Mouse (Mus musculus) gastrocnemius, postnatal 36 days (tissue): ENCODE results near the gene Dupd1. TPM values are rescaled to one million over a fixed set of nuclear protein-coding genes. Genes with fewer than 3 reads are reported as not detected.
"Not testable (repeated sequence)": the region's sequence is repeated elsewhere in the genome, so short reads cannot be mapped to it uniquely, and the experiment has no call there.

Experiments used
- DNase-seq, 2 experiments: peaks; one replicate each; pipeline ENCODE4 v3.0.0; 2022
- intact Hi-C: fragments of 180-260 bp; cut with DNase I; formaldehyde crosslinking; loops from one replicate; pipeline ENCODE4 v1.15.1; 2025
- total RNA-seq, 2 experiments: library from RNA; stranded (reverse); gene quantifications; 2 replicates each; pipeline ENCODE4 v1.2.3; 2021

The Dupd1 gene
- total RNA-seq, 2 experiments from 2014 or later = 39.1 to 62.1 TPM

DNA sequence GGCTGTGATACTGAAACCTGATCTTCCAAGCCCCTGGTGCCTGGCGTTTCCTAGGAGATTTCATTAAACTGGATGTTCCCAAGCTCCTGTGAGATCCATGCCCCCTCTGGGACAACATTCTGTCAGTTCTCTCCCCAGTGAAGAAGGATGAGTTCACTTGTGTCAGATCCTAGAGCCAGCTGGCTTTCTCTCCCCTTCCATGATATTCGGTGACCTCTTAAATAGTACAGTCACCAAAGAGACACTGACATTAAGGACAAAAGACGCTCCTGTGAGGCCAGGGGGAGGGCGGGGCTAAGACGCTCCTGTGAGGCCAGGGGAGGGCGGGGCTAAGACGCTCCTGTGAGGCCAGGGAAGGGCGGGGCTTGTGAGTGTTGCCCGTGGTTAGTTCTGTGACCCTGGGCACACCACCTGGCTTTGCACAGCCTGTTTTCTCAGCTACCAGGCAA, 31.7 kb downstream of the Dupd1 start:
- DNase-seq = no peak
- intact Hi-C loops = loop anchor here (10.0 kb wide), 1 partner anchor 162 kb away; the partner anchor contains the start of gene Comtd1

DNA sequence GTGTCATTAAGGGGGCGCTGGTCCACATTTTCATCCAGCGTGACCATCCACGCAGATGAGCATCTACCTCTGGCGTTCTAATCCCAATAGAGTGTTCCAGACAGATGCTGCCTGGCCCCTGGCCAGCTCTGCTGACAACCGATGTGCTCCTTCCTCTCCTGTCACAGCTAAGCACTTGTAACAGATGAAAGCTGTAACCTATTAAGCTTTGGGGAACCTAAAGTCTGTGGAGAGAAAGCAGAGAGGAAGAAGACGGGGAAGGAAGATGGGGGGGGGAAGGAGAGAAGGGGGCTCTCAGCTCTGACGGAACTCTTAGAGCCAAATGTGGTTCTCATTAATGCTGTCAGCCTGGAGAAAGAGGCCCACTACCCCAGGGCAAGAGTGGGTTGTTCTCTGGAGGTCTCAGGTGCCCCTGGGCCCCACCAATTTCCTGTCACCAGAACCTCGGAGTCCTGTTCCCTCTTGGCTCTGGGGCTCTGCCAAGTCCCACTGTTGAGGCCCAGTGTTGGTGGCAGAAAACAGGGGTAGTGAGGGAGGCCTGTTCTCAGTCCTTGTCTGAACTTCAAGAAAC, 34.7 kb downstream of the Dupd1 start:
- intact Hi-C loops = loop anchor here (10.0 kb wide), 1 partner anchor 165 kb away; the partner anchor contains the start of gene Comtd1
- DNase-seq = no peak

DNA sequence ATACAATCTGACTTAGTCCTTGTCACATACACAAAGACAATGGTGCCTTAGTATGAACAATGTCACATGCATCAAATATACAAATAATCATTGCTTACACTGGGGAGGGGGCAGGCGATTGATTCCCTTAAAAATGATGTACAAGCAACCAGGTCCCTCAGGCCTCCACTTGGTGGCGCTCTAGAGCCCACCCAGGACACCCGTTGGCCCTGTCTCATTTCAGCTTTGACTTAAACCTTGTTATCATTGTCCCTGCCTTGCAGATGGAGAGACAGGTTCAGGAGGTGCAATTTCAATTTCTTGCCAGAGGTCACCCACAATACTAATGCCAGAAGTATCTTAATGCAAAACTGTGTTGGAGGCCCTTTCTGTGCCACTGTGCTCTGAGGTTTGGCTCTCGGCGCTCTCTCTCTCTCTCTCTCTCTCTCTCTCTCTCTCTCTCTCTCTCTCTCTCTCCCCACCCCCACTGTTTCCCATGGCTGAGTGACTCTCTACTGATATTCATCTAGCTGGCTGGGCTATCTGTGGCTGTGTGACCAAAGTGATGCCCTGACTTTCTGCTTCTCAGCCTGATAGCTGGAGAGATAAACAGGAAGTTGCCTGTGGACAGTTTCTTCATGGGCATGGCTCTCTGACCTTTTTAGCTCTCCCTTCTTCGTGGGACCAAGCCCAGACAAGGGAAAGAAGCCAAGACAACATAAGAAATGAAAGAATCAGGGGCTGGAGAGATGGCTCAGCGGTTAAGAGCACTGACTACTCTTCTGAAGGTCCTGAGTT, 35.7 kb downstream of the Dupd1 start:
- DNase-seq = peak in 1 of 2 experiments; percentile 45
- intact Hi-C loops = no loop called here

DNA sequence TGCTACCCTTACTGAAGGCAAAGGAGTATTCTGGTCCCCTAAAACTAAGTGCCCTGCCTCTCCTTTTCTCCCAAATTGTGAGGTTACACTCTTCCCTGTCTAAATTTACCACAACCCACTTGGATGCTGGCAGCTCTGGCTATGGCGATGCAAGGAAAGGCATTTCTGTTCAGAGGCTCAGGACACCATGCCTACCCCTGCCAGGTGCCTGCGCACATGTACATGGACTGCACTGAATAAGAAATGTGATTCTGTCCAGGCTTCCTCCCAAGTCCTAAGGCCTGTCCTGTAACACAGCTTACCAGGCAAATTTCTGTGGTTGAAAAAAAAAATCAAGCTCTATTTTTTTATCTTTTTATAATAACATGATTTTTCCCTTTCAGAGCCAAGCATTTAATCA, 38.2 kb downstream of the Dupd1 start:
- no peak for DNase-seq
- intact Hi-C loops = loop anchor here (2.0 kb wide), 1 partner anchor 65 kb away; no protein-coding TSS in a partner anchor

DNA sequence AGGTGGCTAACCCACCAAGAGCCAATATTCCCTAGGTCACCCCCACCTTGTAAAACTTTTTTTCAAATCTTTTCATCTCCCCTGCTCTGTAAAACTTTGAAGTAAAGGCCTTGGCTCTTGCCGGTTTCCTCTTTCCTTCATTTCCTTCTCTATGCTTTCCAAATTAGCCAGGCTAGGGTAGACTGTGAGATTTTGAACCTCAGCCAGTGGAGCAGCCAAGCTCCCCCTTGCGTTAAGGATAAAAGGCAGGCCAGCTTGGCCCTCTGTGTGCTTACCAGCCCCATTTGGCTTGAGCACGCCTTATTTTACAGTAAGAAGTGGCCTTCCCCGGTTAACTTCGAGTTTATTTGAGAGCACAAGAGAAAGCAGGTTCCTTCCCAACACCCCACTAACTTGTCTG, 39.9 kb downstream of the Dupd1 start:
- intact Hi-C loops = no loop called here
- no peak for DNase-seq

DNA sequence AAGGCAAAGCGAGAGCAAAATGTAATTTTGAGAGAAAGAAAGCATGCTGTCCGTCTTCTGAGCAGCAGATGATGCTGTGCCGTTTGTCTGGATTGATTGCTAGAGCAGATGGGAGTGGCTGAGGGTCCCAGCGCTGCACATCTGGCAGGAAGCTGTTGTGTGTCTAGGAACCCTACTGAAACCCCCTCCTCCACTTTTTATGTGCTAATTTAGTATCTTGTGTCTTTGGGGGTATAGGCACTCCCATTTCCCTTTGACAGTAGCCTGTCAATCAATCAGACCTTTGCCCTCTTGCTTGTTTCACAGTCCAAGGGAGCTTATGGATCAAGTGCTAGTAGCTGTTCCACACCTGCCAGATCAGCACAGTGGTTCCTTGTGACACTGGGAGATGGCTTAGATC, 41.3 kb downstream of the Dupd1 start:
- DNase-seq = no peak
- intact Hi-C loops = no loop called here

DNA sequence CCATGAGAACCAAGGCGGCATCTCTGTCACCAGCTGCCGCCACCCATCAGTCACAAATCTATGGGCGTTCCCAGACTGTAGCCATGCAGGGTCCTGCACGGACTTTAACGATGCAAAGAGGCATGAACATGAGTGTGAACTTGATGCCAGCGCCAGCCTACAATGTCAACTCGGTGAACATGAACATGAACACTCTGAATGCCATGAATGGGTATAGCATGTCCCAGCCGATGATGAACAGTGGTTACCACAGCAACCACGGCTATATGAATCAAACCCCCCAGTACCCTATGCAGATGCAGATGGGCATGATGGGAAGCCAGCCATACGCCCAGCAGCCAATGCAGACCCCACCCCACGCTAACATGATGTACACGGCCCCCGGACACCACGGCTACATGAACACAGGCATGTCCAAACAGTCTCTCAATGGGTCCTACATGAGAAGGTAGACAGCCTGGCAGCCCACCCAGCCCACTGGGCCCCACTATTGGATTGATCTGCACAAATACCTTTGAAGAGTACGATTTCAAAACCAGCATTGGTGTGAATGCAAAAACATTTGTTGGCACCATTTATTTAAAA, 43.9 kb downstream of the Dupd1 start:
- intact Hi-C loops, DNase-seq: not testable (repeated sequence)

DNA sequence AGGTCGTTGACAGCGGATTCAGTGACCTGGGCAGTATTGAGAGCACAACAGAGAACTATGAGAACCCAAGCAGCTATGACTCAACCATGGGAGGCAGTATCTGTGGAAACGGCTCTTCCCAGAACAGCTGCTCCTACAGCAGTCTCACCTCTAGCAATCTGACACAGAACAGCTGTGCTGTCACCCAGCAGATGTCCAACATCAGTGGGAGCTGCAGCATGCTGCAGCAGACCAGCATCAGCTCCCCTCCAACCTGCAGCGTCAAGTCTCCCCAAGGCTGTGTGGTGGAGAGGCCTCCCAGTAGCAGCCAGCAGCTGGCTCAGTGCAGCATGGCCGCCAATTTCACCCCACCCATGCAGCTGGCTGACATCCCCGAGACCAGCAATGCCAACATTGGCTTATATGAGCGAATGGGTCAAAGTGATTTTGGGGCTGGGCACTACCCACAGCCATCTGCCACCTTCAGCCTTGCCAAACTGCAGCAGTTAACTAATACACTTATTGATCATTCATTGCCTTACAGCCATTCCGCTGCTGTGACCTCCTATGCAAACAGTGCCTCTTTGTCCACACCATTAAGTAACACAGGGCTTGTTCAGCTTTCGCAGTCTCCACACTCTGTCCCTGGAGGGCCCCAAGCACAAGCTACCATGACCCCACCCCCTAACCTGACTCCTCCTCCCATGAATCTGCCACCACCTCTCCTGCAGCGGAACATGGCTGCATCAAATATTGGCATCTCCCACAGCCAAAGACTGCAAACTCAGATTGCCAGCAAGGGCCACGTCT, 44.5 kb downstream of the Dupd1 start:
- intact Hi-C loops = no loop called here
- DNase-seq = no peak

DNA sequence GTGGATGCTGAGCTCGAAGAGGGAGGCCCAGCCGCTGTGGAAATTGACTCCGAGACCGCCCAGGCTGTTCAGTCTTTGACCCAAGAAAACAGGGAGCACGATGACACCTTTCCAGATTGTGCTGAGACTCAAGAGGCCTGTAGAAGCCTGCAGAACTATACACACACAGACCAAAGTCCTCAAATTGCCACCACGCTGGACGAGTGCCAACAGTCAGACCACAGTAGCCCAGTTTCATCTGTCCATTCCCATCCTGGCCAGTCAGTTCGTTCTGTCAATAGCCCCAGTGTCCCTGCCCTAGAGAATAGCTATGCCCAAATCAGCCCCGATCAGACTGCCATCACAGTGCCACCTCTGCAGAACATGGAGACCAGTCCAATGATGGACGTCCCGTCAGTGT, 45.2 kb downstream of the Dupd1 start:
- intact Hi-C loops = no loop called here
- no peak for DNase-seq

DNA sequence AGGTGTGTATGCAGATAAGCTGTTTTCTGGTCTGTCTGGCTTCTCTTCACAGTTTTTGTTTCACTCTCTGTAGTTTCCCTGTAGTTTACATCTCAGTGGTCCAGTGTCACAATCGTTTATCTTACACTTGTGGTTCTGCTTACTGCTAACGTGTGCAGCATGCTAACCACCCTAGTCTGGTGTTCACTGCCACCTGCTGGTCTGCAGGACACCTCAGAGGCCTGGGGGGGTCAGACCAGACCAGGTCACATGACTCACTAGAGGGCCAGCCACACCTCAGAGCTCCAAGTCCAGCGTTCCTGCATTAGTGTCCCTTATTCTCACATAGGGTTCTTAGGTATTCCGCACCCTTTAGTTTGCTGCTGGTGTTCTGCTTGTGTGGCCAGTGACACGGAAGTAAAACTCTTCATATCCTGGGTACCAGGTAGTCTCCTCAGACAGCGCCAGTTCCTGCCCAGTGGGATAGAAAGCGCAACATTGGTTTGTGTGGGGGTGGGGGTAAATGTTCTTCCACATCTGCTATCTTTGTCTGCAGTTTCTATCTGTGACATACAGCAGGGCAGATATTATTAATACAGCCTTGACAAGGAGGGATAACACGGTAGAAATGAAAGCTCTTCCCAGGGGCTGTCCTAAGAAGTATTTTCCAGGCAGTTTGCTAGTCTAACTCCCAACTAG, 51.8 kb downstream of the Dupd1 start:
- no peak for DNase-seq
- intact Hi-C loops = loop anchor here (5.0 kb wide), 1 partner anchor 520 kb away; no protein-coding TSS in a partner anchor

DNA sequence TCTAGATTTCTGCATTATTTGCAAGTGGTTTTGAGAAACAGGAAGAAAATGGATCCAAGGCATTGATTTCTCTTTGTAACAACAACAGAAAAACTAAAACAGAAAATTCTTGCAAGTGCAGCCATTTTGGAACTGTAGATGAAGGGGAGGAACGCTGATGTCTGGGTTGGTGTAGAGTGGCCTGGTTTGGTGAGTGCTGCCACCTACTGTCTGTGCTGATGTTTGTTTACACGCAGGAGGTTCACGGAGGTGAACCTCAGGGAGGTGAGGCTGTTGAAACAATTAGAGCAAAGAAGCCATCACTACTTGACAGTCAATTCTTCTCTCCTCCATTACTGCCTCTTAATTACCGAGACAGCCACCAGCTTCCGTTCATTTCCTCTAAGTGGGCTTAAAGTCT, 54.7 kb downstream of the Dupd1 start:
- DNase-seq = peak in 1 of 2 experiments; percentile 32
- intact Hi-C loops = loop anchor here (5.0 kb wide), 2 partner anchors 517 to 537 kb away; no protein-coding TSS in a partner anchor

DNA sequence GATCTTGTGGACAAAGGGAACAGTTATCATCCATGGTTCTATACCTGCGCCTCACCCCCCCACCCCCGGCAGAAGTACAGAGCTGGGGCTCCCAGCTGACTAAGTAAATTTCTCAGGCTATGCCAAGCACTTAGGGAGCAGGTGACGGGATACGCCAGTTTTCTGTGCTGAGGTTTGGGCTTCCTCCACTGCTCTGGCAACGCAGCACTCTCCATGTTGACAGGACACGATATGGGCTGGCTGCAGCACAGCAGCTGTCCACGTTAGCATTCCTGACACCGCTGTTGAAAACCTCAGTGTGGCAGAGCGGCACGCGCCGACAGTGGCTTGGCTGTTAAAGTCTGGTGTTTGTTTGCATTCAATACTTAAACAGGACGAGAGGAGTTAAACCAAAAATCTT, 55.2 kb downstream of the Dupd1 start:
- no peak for DNase-seq
- intact Hi-C loops = loop anchor here (5.0 kb wide), 1 partner anchor 537 kb away; no protein-coding TSS in a partner anchor

DNA sequence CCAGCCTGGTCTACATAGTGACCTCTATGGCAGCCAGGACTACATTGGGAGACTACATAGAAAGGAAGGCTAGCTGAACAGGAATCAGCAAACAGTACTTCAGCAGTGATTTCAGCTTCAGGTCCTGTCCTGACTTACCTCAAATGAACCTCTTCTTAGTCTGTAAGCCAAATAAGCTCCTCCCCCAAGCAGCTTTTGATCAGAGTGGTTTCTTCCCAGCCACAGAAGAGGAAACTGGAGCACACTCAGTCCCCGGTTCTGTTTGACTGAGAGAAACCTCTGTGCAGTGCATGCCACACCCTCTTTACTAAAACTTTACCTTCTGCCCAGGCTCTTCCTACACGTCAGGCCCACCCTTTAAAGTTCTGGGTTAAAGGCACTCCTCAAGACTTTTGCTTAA, 60.6 kb downstream of the Dupd1 start:
- DNase-seq = no peak
- intact Hi-C loops = no loop called here

DNA sequence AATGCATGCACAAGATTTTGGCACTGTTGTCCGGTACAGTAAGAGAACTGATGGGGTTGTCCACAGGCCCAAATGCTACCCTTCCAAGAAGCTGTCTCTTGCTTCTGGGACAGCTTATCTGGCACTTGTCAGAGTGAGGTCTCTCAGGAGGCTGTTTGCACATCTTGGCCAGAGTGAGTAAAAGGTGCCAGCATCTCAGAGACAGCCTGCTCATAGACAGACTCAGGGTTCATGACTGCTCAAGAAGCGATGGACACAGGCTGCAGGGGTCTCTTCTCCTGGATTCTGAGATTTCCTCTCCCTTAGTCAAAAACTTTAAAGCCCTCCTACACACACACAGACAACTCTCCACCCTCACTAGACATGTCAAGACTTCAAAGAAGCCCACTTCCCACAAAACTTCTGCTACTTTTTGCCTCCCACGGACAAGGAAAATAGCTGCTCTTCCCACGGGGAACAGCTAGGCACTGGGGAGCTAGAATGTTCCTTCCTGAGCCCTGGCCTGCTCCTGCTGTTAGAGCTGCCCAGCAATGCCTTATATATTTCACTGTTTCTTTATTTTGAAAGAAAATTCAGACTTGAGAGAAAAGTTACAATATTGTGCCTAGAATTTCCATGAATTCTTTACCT, 73.5 kb downstream of the Dupd1 start:
- intact Hi-C loops = no loop called here
- no peak for DNase-seq

DNA sequence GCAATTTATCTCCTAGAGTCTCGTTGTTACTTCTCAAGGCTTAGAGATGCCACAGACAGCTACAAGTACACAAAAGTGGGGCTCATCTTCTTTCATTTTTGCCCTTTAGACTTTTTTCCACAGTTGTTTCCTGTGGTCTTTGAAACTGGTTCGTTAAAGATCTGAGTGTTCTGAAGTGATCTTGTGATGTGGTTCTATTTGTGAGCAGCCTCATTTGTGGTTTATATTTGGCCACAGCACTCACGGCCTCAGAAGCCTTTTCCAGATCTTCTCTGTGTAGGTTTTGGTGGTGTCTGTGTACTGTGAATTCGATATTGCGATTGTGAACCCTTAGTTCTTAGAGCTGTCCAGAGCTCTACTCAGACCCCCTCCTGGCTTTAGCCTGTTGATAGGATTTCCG, 77.8 kb downstream of the Dupd1 start:
- no peak for DNase-seq
- intact Hi-C loops = no loop called here

DNA sequence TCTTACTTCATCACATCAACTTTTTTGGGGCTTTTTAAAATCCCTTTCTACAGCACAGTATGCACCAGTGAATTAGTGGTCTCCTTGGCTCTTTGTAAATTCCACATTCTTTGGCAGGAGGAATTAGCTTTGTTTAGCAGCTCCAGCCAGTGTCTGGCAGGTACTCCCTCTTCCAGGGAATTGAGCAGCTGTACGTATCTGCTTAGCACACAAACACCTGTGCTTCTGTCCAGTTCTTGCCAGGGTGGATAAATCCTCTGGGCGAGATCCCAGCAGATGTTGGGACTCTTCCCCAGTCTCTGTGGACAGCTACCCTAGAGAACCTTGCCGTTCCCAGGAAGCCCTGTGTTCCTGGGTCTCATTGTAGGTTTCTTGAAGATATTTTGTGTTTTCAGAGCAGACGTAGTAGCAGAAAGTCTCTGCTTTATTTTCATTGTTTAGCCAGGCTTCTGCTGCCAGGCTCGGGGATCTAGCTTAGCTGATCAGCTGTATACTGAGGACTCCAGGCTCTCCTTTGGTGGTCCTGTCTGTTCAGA, 82.6 kb downstream of the Dupd1 start:
- no peak for DNase-seq
- intact Hi-C loops = no loop called here
